Mouse (Mus musculus) heart, embryonic 13.5 days (tissue): ENCODE measurements around the gene Kif21b. TPM values are rescaled to one million over a fixed set of nuclear protein-coding genes. Genes with fewer than 3 reads are reported as not detected.

Source experiments
- ATAC-seq: fragments of 200-750 bp; cut with Nextera tagmentation; 2 replicates; pipeline ENCODE4 v1.8.0; 2017; ENCODE audit warnings: moderate TSS enrichment; ENCODE audit not compliant: insufficient number of reproducible peaks, low FRiP score, low TSS enrichment; ENCODE audit errors: extremely low read depth
- H3K27ac ChIP-seq: fragments of 300-500 bp; sonication (generic); replicated peaks from 2 replicates; pipeline ENCODE4 v1.5.1; 2015; ENCODE audit warnings: moderate library complexity, mild to moderate bottlenecking, inconsistent platforms
- H3K27me3 ChIP-seq: fragments of 300-500 bp; sonication (generic); replicated peaks from 2 replicates; pipeline ENCODE4 v1.6.1; 2015; ENCODE audit warnings: mild to moderate bottlenecking, inconsistent platforms
- H3K36me3 ChIP-seq: fragments of 300-500 bp; sonication (generic); 2 replicates; pipeline ENCODE4 v1.6.1; 2015; ENCODE audit warnings: mild to moderate bottlenecking, inconsistent platforms
- H3K4me1 ChIP-seq: fragments of 300-500 bp; sonication (generic); 2 replicates; pipeline ENCODE4 v1.6.1; 2015; ENCODE audit warnings: inconsistent platforms
- H3K4me2 ChIP-seq: fragments of 300-500 bp; sonication (generic); 2 replicates; pipeline ENCODE4 v1.6.1; 2015; ENCODE audit warnings: inconsistent platforms, mild to moderate bottlenecking, moderate library complexity
- H3K4me3 ChIP-seq: fragments of 300-500 bp; sonication (generic); 2 replicates; pipeline ENCODE4 v1.5.1; 2015; ENCODE audit warnings: moderate library complexity, mild to moderate bottlenecking, inconsistent platforms
- H3K9ac ChIP-seq: fragments of 300-500 bp; sonication (generic); 2 replicates; pipeline ENCODE4 v1.6.1; 2015; ENCODE audit warnings: inconsistent platforms, mild to moderate bottlenecking, moderate library complexity
- H3K9me3 ChIP-seq: fragments of 300-500 bp; sonication (generic); 2 replicates; pipeline ENCODE4 v1.6.1; 2016; ENCODE audit warnings: inconsistent platforms
- WGBS: fragments of 180-500 bp; shearing (Covaris S2); methylation state at CpG from one replicate; pipeline ENCODE4 v1.1.7; 2015; ENCODE audit warnings: mixed read lengths; 5-methylcytosine and 5-hydroxymethylcytosine counted together
- polyA plus RNA-seq: library from polyadenylated mRNA; unstranded; fragments of >200 nt; fragmentation: Nextera tagmentation; extraction: Ambion mirVana; gene quantifications from 2 replicates; pipeline ENCODE4 v1.2.1, GENCODE M21; 2015

Gene Kif21b
- polyA plus RNA-seq, 1 experiment from 2014 or later, result 1.7 TPM

- H3K9ac ChIP-seq, result no peak overlapping the region
- peaks cover 10% of the 10 kb centered on the region; the same call in 1 of the 2 replicates for H3K36me3 ChIP-seq
- no peaks in the 10 kb centered on the region for H3K9me3 ChIP-seq
- 0 out of 2 replicates have a peak, but pooled peaks cover 4% of the 10 kb centered on the region for H3K27me3 ChIP-seq
- peaks cover 21% of the 10 kb centered on the region for H3K4me1 ChIP-seq
- H3K4me3 ChIP-seq, result no peak overlapping the region
- WGBS, result 17% methylated on average over 2 of the region's 2 CpGs
- H3K4me2 ChIP-seq, result no peak overlapping the region
- no peak overlapping the region for H3K27ac ChIP-seq
- no peak for ATAC-seq
Measured at GRCm38 (mm10) chr1:136179511-136180001, 48.4 kb downstream of the Kif21b start.

GRCm38 (mm10) chr1:136190033-136190432 lies 58.8 kb downstream of the Kif21b start:
- Histone ChIP-seq H3K27ac (no peak overlapping the region), H3K4me1 (peaks cover 6% of the 10 kb centered on the region; the same call in 1 of the 2 replicates), H3K9ac (no peak overlapping the region), H3K27me3 (no peaks in the 10 kb centered on the region), H3K4me3 (no peak overlapping the region), H3K9me3 (no peaks in the 10 kb centered on the region), H3K36me3 (no peaks in the 10 kb centered on the region), H3K4me2 (no peak overlapping the region)
- WGBS, result 77% methylated on average over 5 of the region's 5 CpGs
- ATAC-seq, result no peak

DNA sequence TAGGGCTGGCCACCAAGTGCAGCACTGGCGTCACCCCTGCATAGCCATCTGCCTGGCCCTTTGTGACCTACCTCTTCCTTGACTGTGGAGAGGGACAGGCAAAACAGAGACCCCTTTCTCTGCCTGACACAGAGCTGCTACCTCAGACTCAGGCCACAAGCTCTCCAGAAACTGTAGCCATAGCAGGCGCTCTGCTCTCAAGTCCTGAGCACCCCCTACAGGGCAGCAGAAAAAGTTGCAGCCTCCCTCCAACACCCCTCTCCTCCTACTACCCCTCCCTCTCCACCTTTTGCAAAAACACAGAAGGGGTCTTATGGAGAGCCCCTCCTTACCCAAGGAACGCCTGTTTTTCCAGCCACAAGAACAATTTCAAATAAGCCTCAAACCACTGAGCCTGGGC lies 81.6 kb downstream of the Kif21b start, which contains the start of gene Mroh3:
Mroh3 (minus strand) TSS at position 26 of the 400 bp plus-strand sequence.
- no peak within 1 kb of the TSS for H3K4me2 ChIP-seq
- no peak within 1 kb of the TSS for H3K27ac ChIP-seq
- H3K36me3 ChIP-seq, result no peaks in the 10 kb centered on the region
- ATAC-seq, result no peak
- no peaks in the 10 kb centered on the region for H3K4me1 ChIP-seq
- no peak within 1 kb of the TSS for H3K9ac ChIP-seq
- no peak within 1 kb of the TSS for H3K4me3 ChIP-seq
- H3K27me3 ChIP-seq, result no peaks in the 10 kb centered on the region
- WGBS, result 20% methylated on average over 3 of the region's 3 CpGs
- H3K9me3 ChIP-seq, result no peaks in the 10 kb centered on the region

- Histone ChIP-seq H3K27me3 (no peaks in the 10 kb centered on the region), H3K4me1 (no peaks in the 10 kb centered on the region), H3K9me3 (no peaks in the 10 kb centered on the region), H3K4me3 (no peak overlapping the region), H3K4me2 (no peak overlapping the region), H3K36me3 (no peaks in the 10 kb centered on the region), H3K9ac (no peak overlapping the region), H3K27ac (no peak overlapping the region)
- WGBS, result 71% methylated on average over 15 of the region's 15 CpGs
- no peak for ATAC-seq
Measured at GRCm38 (mm10) chr1:136214304-136214703, 83.1 kb downstream of the Kif21b start.

GRCm38 (mm10) chr1:136220037-136220871 lies 89.1 kb downstream of the Kif21b start:
- Histone ChIP-seq H3K9ac (no peak overlapping the region), H3K27me3 (peaks cover 4% of the 10 kb centered on the region; the same call in 1 of the 2 replicates), H3K4me2 (no peak overlapping the region), H3K4me1 (no peaks in the 10 kb centered on the region), H3K27ac (no peak overlapping the region), H3K4me3 (no peak overlapping the region), H3K36me3 (no peaks in the 10 kb centered on the region), H3K9me3 (no peaks in the 10 kb centered on the region)
- WGBS, result 64% methylated on average over 10 of the region's 10 CpGs
- no peak; the same call in 1 of the 2 replicates for ATAC-seq

GRCm38 (mm10) chr1:136222386-136222785 lies 91.2 kb downstream of the Kif21b start:
- no peak overlapping the region for H3K27ac ChIP-seq
- H3K9ac ChIP-seq, result no peak overlapping the region
- peaks cover 10% of the 10 kb centered on the region for H3K27me3 ChIP-seq
- no peak overlapping the region for H3K4me3 ChIP-seq
- no peak for ATAC-seq
- 79% methylated on average over 10 of the region's 10 CpGs for WGBS
- no peaks in the 10 kb centered on the region for H3K9me3 ChIP-seq
- H3K36me3 ChIP-seq, result no peaks in the 10 kb centered on the region
- no peaks in the 10 kb centered on the region for H3K4me1 ChIP-seq
- H3K4me2 ChIP-seq, result no peak overlapping the region

DNA sequence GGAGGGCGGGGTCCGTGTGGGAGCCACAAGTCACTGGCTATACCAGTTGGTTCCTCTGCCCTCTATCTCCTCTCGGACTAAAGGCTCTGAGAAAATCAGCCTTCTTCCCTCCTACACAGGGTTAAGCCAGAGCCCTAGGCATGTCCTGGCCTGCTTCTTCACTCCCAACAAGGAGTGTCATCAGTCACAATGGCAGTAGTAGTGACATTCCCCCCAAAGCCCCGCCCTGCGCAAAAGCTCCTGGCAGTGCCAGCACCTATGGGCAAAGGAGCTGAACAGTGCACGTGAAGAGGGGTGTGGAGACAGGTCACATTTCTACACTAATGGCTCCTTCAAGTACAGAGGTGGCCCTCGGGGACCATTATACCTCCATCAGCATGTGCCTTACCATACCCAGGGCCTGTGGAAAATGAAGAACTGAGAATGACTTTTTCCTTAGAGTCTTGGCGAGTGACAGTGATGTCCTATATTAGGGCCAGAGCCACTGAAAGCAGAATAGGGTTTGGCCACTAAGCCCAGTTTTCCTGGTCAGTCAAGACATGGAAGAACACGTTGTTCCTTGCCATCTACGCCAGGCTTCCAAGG lies 92.7 kb downstream of the Kif21b start:
- Histone ChIP-seq H3K4me1 (peaks cover 13% of the 10 kb centered on the region), H3K4me2 (no peak overlapping the region), H3K27me3 (peaks cover 12% of the 10 kb centered on the region), H3K27ac (no peak overlapping the region), H3K36me3 (no peaks in the 10 kb centered on the region), H3K4me3 (no peak overlapping the region), H3K9me3 (no peaks in the 10 kb centered on the region), H3K9ac (no peak overlapping the region)
- 81% methylated on average over 10 of the region's 10 CpGs for WGBS
- ATAC-seq, result no peak

DNA sequence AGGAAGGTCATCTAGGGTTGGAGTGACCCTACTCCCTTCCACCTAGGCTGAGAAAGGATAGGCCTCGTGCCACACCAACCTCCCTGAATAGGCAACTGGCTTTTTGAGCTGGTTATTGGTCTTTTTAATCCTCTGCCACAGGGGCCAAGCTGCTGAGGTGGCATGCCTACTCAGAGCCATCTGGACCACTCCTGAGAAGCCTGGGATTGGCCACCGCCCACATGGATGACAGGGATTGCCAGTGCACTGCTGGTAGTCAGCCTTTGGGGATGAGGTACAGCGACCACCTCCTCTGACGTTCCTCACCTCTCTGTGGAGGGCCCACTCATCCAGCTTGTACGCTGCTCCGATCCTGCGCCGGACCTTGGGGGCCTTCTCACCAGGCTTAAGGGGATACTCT lies 94.7 kb downstream of the Kif21b start:
- no peaks in the 10 kb centered on the region for H3K9me3 ChIP-seq
- H3K27ac ChIP-seq, result no peak overlapping the region
- H3K27me3 ChIP-seq, result peaks cover 32% of the 10 kb centered on the region
- WGBS, result 86% methylated on average over 8 of the region's 8 CpGs
- H3K4me3 ChIP-seq, result no peak overlapping the region
- no peaks in the 10 kb centered on the region for H3K36me3 ChIP-seq
- peaks cover 25% of the 10 kb centered on the region for H3K4me1 ChIP-seq
- no peak for ATAC-seq
- no peak overlapping the region for H3K4me2 ChIP-seq
- no peak overlapping the region for H3K9ac ChIP-seq

DNA sequence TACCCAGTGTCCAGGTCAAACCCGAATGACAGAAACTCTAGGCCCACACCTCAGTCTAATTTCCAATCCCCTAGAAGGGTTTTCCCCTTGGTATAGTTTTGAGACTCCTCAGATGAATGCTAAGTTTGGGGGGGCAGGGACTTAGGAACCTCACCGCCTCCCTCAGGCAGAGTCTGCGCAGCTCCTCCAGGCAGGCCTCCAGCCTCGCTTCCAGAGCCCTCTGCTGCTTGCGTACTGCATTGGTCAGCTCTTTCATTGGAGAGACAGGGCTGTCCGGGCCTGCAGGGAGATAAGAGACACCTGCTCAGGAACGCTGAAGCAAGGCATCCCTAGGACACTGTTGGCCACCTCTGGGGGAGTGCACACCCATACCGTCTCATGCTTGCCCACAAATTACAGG lies 95.4 kb downstream of the Kif21b start:
- Histone ChIP-seq H3K9ac (no peak overlapping the region), H3K4me2 (no peak overlapping the region), H3K27ac (no peak overlapping the region), H3K36me3 (no peaks in the 10 kb centered on the region), H3K9me3 (no peaks in the 10 kb centered on the region), H3K27me3 (peaks cover 40% of the 10 kb centered on the region), H3K4me1 (peaks cover 30% of the 10 kb centered on the region), H3K4me3 (no peak overlapping the region)
- ATAC-seq, result no peak
- WGBS, result 75% methylated on average over 8 of the region's 8 CpGs
